Mouse (Mus musculus) thymus, adult 2 months (tissue): ENCODE data around the gene Cdk17. TPM values are rescaled to one million over a fixed set of nuclear protein-coding genes. Genes with fewer than 3 reads are reported as not detected.

Experiments used
- DNase-seq: peaks from one replicate; pipeline ENCODE4 v3.0.0; 2021
- H3K27ac ChIP-seq: fragments of 200-500 bp; 2 replicates; pipeline ENCODE4 v1.5.1; 2012; ENCODE audit warnings: low read length, control low read depth; ENCODE audit not compliant: control insufficient read depth, insufficient read depth
- H3K27me3 ChIP-seq: fragments of 200-500 bp; 2 replicates; pipeline ENCODE4 v1.6.1; 2012; ENCODE audit warnings: mild to moderate bottlenecking, low read length, moderate library complexity, mixed read lengths; ENCODE audit not compliant: control insufficient read depth, insufficient read depth
- H3K36me3 ChIP-seq: fragments of 200-500 bp; 2 replicates; pipeline ENCODE4 v1.6.1; 2012; ENCODE audit warnings: mild to moderate bottlenecking, low read length, moderate library complexity; ENCODE audit not compliant: control insufficient read depth, insufficient read depth
- H3K4me1 ChIP-seq: fragments of 200-500 bp; replicated peaks from 2 replicates; pipeline ENCODE4 v1.6.1; 2012; ENCODE audit warnings: low read length; ENCODE audit not compliant: control insufficient read depth, insufficient read depth
- H3K4me3 ChIP-seq: fragments of 200-500 bp; 2 replicates; pipeline ENCODE4 v1.5.1; 2012; ENCODE audit warnings: mild to moderate bottlenecking, low read length, control low read depth, moderate library complexity; ENCODE audit not compliant: control insufficient read depth, insufficient read depth
- CTCF ChIP-seq: fragments of 200-500 bp; IDR thresholded peaks from 2 replicates; pipeline ENCODE4 v1.5.1; 2012; ENCODE audit warnings: mild to moderate bottlenecking, control low read depth, low read length, moderate library complexity, borderline replicate concordance; ENCODE audit not compliant: control insufficient read depth, poor library complexity, insufficient read depth; ENCODE audit errors: extremely low read depth
- POLR2A ChIP-seq: fragments of 200-500 bp; IDR thresholded peaks from 2 replicates; pipeline ENCODE4 v1.6.1; 2012; ENCODE audit warnings: mild to moderate bottlenecking, low read length, control low read depth, moderate library complexity; ENCODE audit not compliant: control insufficient read depth, poor library complexity, insufficient read depth; ENCODE audit errors: extremely low read depth
- WGBS: fragments of 180-500 bp; shearing (Covaris S2); methylation state at CpG from one replicate; pipeline ENCODE4 v1.1.7; 2018; 5-methylcytosine and 5-hydroxymethylcytosine counted together
- polyA plus RNA-seq: library from polyadenylated mRNA; depleted of rRNA; stranded (reverse); fragments of >200 nt; gene quantifications from 2 replicates; pipeline ENCODE4 v1.2.3, GENCODE M21; 2012; rRNA removed

Cdk17 gene
- 79.2 and 79.5 TPM in 2 replicates for polyA plus RNA-seq

GRCm38 (mm10) chr10:93160807-93161510 is at the start of gene Cdk17:
Gene Cdk17 (plus strand): TSS chr10:93160875.
- no peaks in the 10 kb centered on the region for H3K27me3 ChIP-seq
- H3K4me1 ChIP-seq = peaks cover 8% of the 10 kb centered on the region
- no peaks in the 10 kb centered on the region for H3K36me3 ChIP-seq
- under 1% methylated on average over 97 of the region's 97 CpGs for WGBS
- TF ChIP-seq CTCF (no peak), POLR2A (peak; percentile 59)
- peak; percentile 78 for DNase-seq
- H3K4me3 ChIP-seq = peak within 1 kb of the TSS; percentile 97
- H3K27ac ChIP-seq = peak within 1 kb of the TSS; percentile 93

GRCm38 (mm10) chr10:93111412-93111811 is 49.3 kb upstream of the Cdk17 start:
- H3K4me3 ChIP-seq = no peak overlapping the region
- peaks cover 7% of the 10 kb centered on the region for H3K4me1 ChIP-seq
- no peaks in the 10 kb centered on the region for H3K36me3 ChIP-seq
- no peaks in the 10 kb centered on the region for H3K27me3 ChIP-seq
- 95% methylated on average over 8 of the region's 8 CpGs for WGBS
- TF ChIP-seq POLR2A = no peak
- TF ChIP-seq CTCF = no peak
- no peak for DNase-seq
- H3K27ac ChIP-seq = no peak overlapping the region

GRCm38 (mm10) chr10:93112021-93112420 is 48.7 kb upstream of the Cdk17 start:
- peaks cover 7% of the 10 kb centered on the region for H3K4me1 ChIP-seq
- H3K27ac ChIP-seq = no peak overlapping the region
- WGBS = 97% methylated on average over 6 of the region's 6 CpGs
- no peak for DNase-seq
- TF ChIP-seq POLR2A (no peak), CTCF (no peak)
- H3K4me3 ChIP-seq = no peak overlapping the region
- no peaks in the 10 kb centered on the region for H3K27me3 ChIP-seq
- no peaks in the 10 kb centered on the region for H3K36me3 ChIP-seq

- 95% methylated on average over 8 of the region's 8 CpGs for WGBS
- no peak for TF ChIP-seq CTCF
- no peak for TF ChIP-seq POLR2A
- H3K27me3 ChIP-seq = no peaks in the 10 kb centered on the region
- no peaks in the 10 kb centered on the region for H3K36me3 ChIP-seq
- no peak for DNase-seq
- H3K27ac ChIP-seq = no peak overlapping the region
- H3K4me3 ChIP-seq = no peak overlapping the region
- peaks cover 7% of the 10 kb centered on the region for H3K4me1 ChIP-seq
These were observed 46.7 kb upstream of the Cdk17 start for GRCm38 (mm10) chr10:93113968-93114367.

- Histone ChIP-seq H3K4me1 (peaks cover 7% of the 10 kb centered on the region), H3K27me3 (no peaks in the 10 kb centered on the region), H3K27ac (no peak overlapping the region), H3K4me3 (no peak overlapping the region), H3K36me3 (no peaks in the 10 kb centered on the region)
- no peak for DNase-seq
- 84% methylated on average over 1 of the region's 1 CpGs for WGBS
- TF ChIP-seq CTCF (no peak), POLR2A (no peak)
These were observed 45.9 kb upstream of the Cdk17 start for GRCm38 (mm10) chr10:93114782-93115181.

GRCm38 (mm10) chr10:93115743-93116142 is 44.9 kb upstream of the Cdk17 start:
- 15% methylated on average over 1 of the region's 1 CpGs for WGBS
- no peak for TF ChIP-seq POLR2A
- no peak for TF ChIP-seq CTCF
- H3K27ac ChIP-seq = no peak overlapping the region
- no peaks in the 10 kb centered on the region for H3K36me3 ChIP-seq
- H3K4me3 ChIP-seq = no peak overlapping the region
- no peak for DNase-seq
- H3K27me3 ChIP-seq = no peaks in the 10 kb centered on the region
- peaks cover 9% of the 10 kb centered on the region for H3K4me1 ChIP-seq
